Mouse (Mus musculus) kidney, adult 2 months (tissue): ENCODE data around the gene Cadps.

Source experiments
- CTCF ChIP-seq: fragments of 200-500 bp; conservative IDR thresholded peaks from 2 replicates; pipeline ENCODE4 v1.5.1; 2011; ENCODE audit warnings: low read depth, mild to moderate bottlenecking, control low read depth, low read length, moderate library complexity, mixed read lengths; ENCODE audit not compliant: insufficient read depth, insufficient read length
- POLR2A ChIP-seq: fragments of 200-500 bp; IDR thresholded peaks from one replicate; pipeline ENCODE4 v1.6.1; 2011; ENCODE audit warnings: low read depth, low read length, control low read depth

DNA sequence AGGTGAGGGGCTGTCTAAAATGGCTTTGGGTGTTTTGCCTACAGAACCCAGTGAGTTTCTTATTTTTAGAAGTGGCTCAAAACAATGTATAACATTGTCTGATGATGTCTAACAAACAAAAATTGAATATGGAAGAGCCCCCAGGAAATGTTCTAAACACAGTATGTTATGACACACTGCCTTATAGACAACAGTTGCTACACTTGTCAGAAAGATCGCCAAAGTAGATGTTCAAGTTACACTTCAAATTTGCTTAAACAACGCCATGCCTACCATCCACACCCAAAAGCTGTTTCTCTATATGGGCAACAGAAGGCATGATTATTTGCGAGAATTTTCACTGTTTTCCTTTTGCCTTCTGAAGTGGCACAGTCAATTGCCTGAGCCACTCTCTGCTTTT lies 10.8 kb downstream of the Cadps start:
- TF ChIP-seq CTCF: no peak
- no peak for TF ChIP-seq POLR2A
